Mouse (Mus musculus) kidney, postnatal 0 days (tissue): ENCODE measurements around the gene Sipa1l3. TPM values are rescaled to one million over a fixed set of nuclear protein-coding genes. Genes with fewer than 3 reads are reported as not detected.

Experiments
- ATAC-seq: fragments of 200-750 bp; cut with Nextera tagmentation; replicated peaks from 2 replicates; pipeline ENCODE4 v1.8.0; 2017; ENCODE audit warnings: low read depth, moderate number of reproducible peaks, moderate TSS enrichment, moderate library complexity; ENCODE audit not compliant: low FRiP score
- DNase-seq: peaks from one replicate; pipeline ENCODE4 v3.0.0-alpha.2; 2016; ENCODE audit warnings: low spot score
- H3K27ac ChIP-seq: fragments of 300-500 bp; sonication (generic); 2 replicates; pipeline ENCODE4 v1.5.1; 2014; ENCODE audit warnings: mild to moderate bottlenecking
- H3K27me3 ChIP-seq: fragments of 300-500 bp; sonication (generic); 2 replicates; pipeline ENCODE4 v1.6.1; 2014; ENCODE audit warnings: low read length, mixed read lengths; ENCODE audit not compliant: insufficient read depth
- H3K36me3 ChIP-seq: fragments of 300-500 bp; sonication (generic); 2 replicates; pipeline ENCODE4 v1.6.1; 2014; ENCODE audit warnings: low read length, mixed read lengths; ENCODE audit not compliant: insufficient read depth
- H3K4me1 ChIP-seq: fragments of 300-500 bp; sonication (generic); replicated peaks from 2 replicates; pipeline ENCODE4 v1.6.1; 2014; ENCODE audit warnings: antibody characterized with exemption, low read length, mixed read lengths; ENCODE audit not compliant: insufficient read depth
- H3K4me2 ChIP-seq: fragments of 300-500 bp; sonication (generic); 2 replicates; pipeline ENCODE4 v1.6.1; 2014; ENCODE audit warnings: mild to moderate bottlenecking, low read length, moderate library complexity, mixed read lengths
- H3K4me3 ChIP-seq: fragments of 300-500 bp; sonication (generic); replicated peaks from 2 replicates; pipeline ENCODE4 v1.5.1; 2014; ENCODE audit warnings: low read depth, low read length
- H3K9ac ChIP-seq: fragments of 300-500 bp; sonication (generic); 2 replicates; pipeline ENCODE4 v1.6.1; 2014; ENCODE audit warnings: low read depth, low read length
- H3K9me3 ChIP-seq: fragments of 300-500 bp; sonication (generic); replicated peaks from 2 replicates; pipeline ENCODE4 v1.6.1; 2016; ENCODE audit warnings: low read length, inconsistent platforms, mixed read lengths
- CTCF ChIP-seq: IDR thresholded peaks from 2 replicates; pipeline ENCODE4 v1.5.1; 2016; ENCODE audit warnings: antibody characterized with exemption, low read depth, mild to moderate bottlenecking, moderate library complexity
- WGBS: fragments of 180-500 bp; shearing (Covaris S2); extraction: QIAGEN DNeasy Blood & Tissue Kit; methylation state at CpG from one replicate; pipeline ENCODE4 v1.1.7; 2014; 5-methylcytosine and 5-hydroxymethylcytosine counted together
- polyA plus RNA-seq: library from polyadenylated mRNA; unstranded; fragments of >200 nt; fragmentation: Nextera tagmentation; extraction: Ambion mirVana; gene quantifications from 2 replicates; pipeline ENCODE4 v1.2.1, GENCODE M21; 2015

Sipa1l3 gene
- polyA plus RNA-seq, 1 experiment from 2014 or later = 8.3 TPM

DNA sequence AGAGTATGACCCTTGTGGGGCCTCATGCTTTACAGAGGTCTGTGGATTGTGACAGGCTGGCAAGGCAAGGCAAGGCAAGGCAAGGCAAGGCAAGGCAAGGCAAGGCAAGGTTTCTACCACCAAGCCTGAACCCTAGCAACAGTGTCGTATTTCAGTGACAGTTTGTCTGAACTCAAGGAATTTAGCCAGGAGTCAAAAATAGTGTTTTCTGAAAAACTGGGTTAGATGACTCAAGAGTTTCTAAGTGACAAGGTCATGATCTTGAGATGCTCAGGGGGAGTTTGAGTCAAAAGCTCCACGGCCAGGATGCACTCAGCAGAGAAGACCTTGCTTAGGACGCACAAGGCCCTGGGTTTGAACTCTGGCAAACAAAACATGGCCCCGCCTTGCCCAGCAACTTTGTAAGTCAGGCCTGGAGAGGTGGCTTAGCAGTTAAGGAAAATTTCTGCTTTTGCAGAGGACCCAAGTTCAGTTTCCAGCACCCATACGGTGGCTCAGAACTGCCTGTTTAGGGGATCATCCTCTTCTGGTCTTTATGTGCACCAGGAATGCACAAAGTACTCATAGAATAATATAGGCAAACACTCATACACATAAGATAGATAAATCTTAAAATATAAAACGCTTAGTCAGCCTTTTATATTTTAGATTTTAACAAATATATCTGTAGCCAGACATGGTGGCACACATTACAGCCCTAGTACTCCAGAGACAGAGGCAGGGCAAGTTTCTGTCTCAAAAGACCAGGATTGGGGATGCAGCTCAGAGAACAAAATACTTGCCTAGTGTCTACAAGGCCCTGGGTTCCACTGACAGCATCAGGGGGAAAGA, 182.4 kb downstream of the Sipa1l3 start:
- peaks cover 5% of the 10 kb centered on the region; the same call in 1 of the 2 replicates for H3K36me3 ChIP-seq
- no peak overlapping the region for H3K9ac ChIP-seq
- H3K9me3 ChIP-seq = no peaks in the 10 kb centered on the region
- H3K4me3 ChIP-seq = no peak overlapping the region
- TF ChIP-seq CTCF = no peak
- no peak overlapping the region for H3K4me2 ChIP-seq
- no peak for DNase-seq
- no peak overlapping the region for H3K27ac ChIP-seq
- H3K27me3 ChIP-seq = no peaks in the 10 kb centered on the region
- no peaks in the 10 kb centered on the region; the same call in 1 of the 2 replicates for H3K4me1 ChIP-seq
- ATAC-seq = no peak
- 84% methylated on average over 6 of the region's 6 CpGs for WGBS

DNA sequence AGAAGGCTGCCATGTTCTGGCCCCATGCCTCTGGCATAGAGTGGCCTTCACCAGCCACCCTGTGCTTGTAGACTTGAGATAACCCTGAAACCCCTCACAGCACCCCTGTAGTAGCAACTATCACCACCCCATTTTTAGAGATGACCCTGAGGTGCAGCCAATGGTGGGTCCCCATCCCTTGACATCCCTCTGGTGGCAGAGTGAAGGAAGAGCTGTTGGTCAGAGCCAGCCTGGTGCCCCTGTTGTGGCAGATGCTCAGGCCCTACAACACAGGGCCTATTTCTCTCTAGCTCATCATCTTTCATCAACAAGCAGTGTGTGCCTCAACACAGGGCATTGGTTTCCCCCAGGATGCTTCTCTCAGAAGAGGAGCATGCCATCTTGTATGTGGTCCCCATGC, 183.2 kb downstream of the Sipa1l3 start:
- Histone ChIP-seq H3K4me2 (no peak overlapping the region), H3K36me3 (peaks cover 12% of the 10 kb centered on the region; the same call in 1 of the 2 replicates), H3K4me3 (no peak overlapping the region), H3K27me3 (no peaks in the 10 kb centered on the region), H3K27ac (no peak overlapping the region), H3K9me3 (no peaks in the 10 kb centered on the region), H3K9ac (no peak overlapping the region), H3K4me1 (no peaks in the 10 kb centered on the region; the same call in 1 of the 2 replicates)
- DNase-seq (no peak), ATAC-seq (no peak)
- TF ChIP-seq CTCF = peak; percentile 31; the same call in 1 of the 2 replicates

DNA sequence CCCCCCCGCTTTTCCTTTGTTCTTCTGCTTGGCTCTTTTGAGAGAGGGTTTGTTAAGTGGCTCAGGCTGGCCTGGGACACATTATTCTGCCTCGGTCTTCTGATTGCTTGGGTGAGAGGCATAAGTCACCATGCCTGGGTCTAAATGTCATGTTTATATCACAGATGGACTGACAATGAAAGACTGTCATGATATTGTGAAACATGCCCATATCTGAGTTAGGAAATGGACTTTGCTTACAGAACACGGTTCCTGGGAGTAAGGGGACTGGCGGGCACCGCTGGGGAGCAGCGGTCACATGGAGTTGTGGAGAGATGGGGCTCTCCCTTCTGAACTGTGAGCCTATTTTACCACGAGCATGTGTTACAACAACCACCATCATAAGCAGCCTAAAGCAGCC, 184.3 kb downstream of the Sipa1l3 start:
- no peak for ATAC-seq
- no peaks in the 10 kb centered on the region for H3K27me3 ChIP-seq
- H3K4me1 ChIP-seq = no peaks in the 10 kb centered on the region; the same call in 1 of the 2 replicates
- H3K36me3 ChIP-seq = peaks cover 21% of the 10 kb centered on the region; the same call in 1 of the 2 replicates
- no peak overlapping the region for H3K27ac ChIP-seq
- no peaks in the 10 kb centered on the region for H3K9me3 ChIP-seq
- no peak overlapping the region for H3K9ac ChIP-seq
- H3K4me3 ChIP-seq = no peak overlapping the region
- WGBS = 74% methylated on average over 6 of the region's 7 CpGs
- no peak overlapping the region for H3K4me2 ChIP-seq
- TF ChIP-seq CTCF = no peak
- no peak for DNase-seq

DNA sequence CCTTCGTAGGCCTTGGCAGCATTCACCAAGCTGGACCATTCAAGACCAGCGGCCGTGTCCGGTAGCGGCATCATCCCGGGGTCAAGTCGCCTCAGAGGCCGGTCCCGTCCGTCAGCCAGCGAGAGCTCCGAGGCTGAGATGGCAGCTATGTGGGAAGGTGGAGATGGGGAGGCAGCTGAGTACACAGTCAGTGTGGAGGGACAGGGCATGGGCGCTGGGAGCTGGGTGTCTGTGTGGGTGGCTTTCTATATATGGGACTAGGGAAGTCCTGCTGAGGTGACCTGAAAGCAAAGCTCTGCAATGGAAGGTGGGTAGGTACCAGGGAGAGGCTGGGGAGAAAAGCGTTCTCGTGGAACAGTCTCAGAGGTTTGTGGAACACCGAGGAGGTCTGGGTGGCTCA, 189.5 kb downstream of the Sipa1l3 start:
- TF ChIP-seq CTCF = no peak
- no peak overlapping the region for H3K9ac ChIP-seq
- WGBS = 87% methylated on average over 16 of the region's 16 CpGs

DNA sequence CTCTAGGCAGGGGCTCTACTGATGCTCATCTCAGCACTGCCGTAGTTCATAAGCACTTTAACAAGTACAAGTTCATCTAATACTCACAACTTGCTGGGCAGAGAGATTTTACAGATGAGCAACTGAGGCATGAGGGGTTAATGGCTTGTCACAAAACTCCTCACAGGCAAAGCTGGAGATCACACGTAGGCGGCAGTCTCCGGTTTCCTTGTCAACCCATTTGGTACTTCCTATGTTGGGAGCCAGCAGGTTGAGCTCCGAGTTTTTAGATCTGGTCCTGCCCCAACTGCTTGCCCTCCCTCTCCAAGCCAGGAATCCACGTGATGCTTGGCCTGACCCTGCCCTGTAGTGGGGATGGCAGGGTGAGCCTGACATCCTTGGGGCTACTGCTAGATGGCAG, 191.4 kb downstream of the Sipa1l3 start:
- Histone ChIP-seq H3K36me3 (peaks cover 41% of the 10 kb centered on the region; the same call in 1 of the 2 replicates), H3K4me2 (no peak overlapping the region), H3K27ac (no peak overlapping the region), H3K9ac (no peak overlapping the region), H3K9me3 (no peaks in the 10 kb centered on the region), H3K4me3 (no peak overlapping the region), H3K27me3 (no peaks in the 10 kb centered on the region), H3K4me1 (no peaks in the 10 kb centered on the region)
- DNase-seq (no peak), ATAC-seq (no peak)
- no peak for TF ChIP-seq CTCF
- 32% methylated on average over 6 of the region's 6 CpGs for WGBS

More for the DNA sequence above, 189.5 kb downstream of the Sipa1l3 start:
- ATAC-seq (no peak), DNase-seq (no peak)
- H3K9me3 ChIP-seq = no peaks in the 10 kb centered on the region
- no peak overlapping the region for H3K27ac ChIP-seq
- H3K36me3 ChIP-seq = peaks cover 25% of the 10 kb centered on the region; the same call in 1 of the 2 replicates
- H3K4me1 ChIP-seq = no peaks in the 10 kb centered on the region
- H3K27me3 ChIP-seq = no peaks in the 10 kb centered on the region
- H3K4me2 ChIP-seq = no peak overlapping the region
- H3K4me3 ChIP-seq = no peak overlapping the region

DNA sequence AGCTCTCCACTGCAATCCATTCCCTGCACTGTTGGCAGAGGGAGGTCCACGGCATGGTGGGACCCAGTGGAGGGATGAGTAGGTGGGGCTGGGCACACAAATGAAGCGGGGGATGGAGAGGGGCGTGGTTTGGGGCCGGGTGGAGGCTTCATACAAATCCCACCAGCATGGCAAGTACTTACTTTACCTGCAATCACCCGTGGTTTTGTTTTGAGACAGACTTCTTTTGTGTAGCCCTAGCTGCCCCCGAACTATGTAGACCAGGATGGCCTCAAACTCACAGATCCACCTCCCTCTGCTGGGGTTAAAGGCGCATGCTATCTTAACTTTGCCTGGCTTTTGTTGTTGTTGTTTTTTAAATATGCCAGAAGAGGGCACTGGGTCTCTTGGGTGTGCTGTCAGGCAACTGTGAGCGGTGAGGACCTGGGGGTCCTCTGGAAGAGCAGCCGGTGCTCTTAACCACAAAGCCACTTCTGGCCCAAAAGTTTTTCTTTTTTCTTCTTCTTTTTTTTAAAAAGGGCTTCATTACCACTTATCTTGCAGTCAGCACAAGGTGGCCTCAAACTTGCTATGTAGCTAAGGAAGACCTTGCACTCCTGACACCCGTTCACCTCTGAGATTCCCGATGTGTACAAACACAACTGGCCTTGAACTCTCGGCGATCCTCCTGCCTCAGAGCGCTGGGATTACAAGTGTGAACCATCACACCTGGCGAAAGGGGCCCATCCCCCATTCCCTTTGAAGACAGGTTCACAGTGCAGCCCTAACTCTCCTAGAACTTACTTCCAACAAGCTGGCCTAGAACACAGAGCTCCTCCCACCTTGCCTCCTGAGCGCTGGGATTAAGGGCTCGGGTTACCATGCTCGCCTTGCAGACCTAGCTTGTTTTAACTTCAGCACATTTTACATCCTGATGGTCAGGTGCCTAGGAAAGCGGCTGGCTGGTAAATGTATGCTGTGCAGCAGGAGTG, 198.8 kb downstream of the Sipa1l3 start:
- H3K9me3 ChIP-seq = no peaks in the 10 kb centered on the region
- ATAC-seq = no peak
- H3K27me3 ChIP-seq = no peaks in the 10 kb centered on the region
- no peak overlapping the region for H3K9ac ChIP-seq
- no peak overlapping the region for H3K4me3 ChIP-seq
- peak overlapping the region; percentile 34; the same call in 1 of the 2 replicates for H3K4me2 ChIP-seq
- no peak for DNase-seq
- H3K27ac ChIP-seq = no peak overlapping the region
- H3K36me3 ChIP-seq = 0 out of 2 replicates have a peak, but pooled peaks cover 18% of the 10 kb centered on the region
- H3K4me1 ChIP-seq = peaks cover 23% of the 10 kb centered on the region
- peak; percentile 31; the same call in 1 of the 2 replicates for TF ChIP-seq CTCF
- 18% methylated on average over 19 of the region's 19 CpGs for WGBS
